Mouse (Mus musculus): ENCODE measurements around the gene Hist1h2ae.
"Not testable (repeated sequence)": the region's sequence is repeated elsewhere in the genome, so short reads cannot be mapped to it uniquely, and the experiment has no call there.

The Hist1h2ae gene

DNA sequence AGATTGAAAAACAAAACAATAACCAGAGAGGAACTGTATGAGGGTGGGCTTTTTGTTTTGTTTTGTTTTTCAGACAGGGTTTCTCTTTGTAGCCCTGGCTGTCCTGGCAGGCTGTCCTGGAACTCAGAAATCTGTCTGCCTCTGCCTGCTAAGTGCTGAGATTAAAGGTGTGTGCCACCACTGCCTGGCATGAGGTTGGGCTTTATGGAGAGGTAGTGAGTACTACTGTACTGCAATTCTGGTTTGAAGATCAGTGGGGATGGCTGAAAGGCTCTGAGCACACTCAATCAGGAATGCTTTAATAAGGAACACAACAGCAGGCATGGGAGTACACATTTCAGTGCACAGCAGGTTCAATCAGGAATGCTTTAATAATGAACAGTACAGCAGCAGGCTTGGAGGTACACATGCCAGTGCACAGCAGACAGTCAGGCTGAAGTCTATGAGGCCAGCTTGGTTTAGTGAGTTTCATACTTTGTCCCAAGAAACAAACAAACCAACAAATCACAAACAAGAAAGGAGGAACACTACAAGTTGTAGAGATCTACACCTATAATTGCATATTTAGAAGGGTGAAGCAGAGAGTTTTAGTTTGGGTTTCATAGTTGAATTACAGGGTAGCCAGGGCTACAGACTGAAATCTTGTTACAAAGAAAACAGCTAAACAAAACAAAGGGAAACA is 12.5 kb upstream of the Hist1h2ae start:
- DNase-seq = no peak

DNA sequence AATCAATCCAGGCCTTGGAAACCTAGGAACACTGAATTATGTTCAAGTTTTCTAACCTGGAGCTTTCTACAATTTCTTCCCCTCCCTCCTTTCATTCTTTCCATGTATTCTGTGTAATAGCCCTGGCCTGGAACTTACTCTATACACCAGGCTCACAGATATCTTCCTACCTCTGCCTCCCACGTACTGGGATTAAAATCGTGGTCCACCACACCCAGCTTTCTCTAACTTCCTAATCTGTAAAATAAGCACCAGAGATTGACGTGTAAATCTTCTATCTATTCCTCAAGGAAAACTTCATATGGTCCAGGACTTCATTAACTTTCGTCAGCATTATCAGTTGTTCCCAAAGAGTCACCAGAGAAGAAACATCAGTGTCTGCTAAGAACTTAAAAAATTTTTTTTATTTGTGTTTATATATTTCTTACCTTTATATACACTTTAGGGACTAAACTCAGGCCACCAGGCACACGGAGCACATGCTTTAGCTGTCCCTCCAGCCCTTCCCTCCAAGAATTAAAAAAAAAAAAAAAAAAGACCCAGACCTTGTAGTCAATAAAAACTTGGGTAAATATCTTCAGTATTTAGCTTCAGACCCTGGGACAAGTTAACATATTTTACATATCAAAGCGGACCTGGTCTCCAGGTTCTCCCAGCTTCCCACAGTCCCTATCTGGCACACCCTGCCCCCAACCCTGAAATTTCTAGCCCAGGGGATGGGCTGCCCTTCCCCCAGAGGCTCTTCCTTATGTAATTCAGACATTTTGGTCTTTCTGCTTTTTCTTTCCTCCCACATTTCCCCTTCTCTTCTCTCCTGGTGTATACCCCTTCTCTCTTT is 11.4 kb upstream of the Hist1h2ae start:
- no peak for DNase-seq

DNA sequence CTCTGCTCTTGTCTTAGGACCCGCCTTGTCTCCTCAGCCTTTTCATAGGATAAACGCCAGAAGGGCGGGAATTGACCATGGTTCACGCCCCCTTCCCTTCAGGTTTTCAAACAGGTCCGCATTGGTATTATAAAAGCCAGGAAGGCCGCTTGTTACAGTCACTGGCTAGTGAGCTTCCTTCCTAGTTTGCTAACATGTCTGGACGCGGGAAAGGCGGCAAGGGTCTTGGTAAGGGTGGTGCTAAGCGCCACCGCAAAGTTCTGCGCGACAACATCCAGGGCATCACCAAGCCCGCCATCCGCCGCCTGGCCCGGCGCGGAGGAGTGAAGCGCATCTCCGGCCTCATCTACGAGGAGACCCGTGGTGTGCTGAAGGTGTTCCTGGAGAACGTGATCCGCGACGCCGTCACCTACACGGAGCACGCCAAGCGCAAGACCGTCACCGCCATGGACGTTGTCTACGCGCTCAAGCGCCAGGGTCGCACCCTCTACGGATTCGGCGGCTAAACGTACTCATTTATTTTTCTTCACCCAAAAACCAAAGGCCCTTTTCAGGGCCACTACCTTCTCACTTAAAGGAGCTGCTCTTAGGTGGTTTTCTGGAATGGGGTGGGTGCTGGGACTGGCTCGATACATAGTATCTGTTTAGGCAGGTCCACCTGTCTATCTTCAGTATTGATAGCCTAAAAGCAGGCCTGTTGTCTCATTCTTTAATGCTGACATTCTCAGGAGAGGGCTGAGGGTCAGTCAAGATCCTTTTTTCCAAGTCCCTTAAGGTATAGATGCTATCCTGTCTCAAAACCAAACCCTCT is 10.6 kb upstream of the Hist1h2ae start, which contains the start of gene Hist1h4d:
TSS of gene Hist1h4d (plus strand) at position 191 of the 811 bp plus-strand sequence.
- peak; percentile 91 for DNase-seq

DNA sequence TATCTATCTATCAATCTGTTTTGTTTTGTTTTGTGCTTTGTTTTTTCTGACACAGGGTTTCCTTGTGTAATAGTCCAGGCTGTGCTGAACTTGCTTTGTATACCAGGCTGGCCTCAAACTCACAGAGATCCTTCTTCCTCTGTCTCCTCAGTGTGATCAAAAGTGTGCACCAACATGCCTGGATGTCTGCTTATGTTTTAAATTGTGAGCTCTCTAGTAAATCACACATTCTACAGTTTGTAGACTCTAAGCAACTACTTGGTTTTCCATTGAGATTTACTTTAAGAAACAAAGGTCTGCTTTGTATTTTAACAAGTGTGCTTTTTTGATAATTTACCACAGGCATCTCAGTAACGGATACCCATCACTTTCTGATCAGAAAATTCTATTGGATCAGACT is 6.8 kb upstream of the Hist1h2ae start:
- no peak for DNase-seq

DNA sequence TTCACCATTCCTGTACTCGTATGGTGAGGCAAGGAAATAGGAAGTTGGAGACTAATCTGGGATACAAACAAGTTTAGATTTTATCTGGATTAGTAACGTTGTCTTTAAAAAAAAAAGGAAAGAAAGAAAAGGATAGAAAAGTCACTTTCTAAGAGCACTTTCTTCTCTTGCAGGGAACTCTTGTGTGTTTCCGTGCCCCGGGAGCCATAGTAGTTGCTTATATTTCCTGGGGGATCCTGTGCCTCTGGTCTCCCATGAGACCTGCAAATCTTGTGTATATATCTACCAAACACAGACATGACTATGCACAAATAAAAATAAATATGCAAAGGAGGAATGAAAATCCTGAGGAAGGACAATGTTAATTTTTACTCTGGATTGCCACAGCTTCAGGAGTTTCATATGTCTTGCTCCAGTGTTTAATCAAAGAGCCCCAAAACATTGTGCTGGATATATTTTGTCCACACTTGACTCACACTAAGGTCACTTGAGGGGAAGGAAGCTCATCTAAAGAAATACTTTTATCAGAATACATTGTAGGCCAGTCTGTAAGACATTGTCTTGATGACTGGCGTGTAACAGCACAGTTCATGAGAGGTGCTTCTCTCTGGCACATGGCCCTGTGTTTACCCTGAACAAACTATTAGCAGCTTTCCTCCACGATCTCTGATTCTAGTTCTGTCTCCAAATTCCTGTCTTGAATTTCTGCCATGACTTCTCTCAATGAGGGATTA is 6.1 kb upstream of the Hist1h2ae start:
- no peak for DNase-seq

DNA sequence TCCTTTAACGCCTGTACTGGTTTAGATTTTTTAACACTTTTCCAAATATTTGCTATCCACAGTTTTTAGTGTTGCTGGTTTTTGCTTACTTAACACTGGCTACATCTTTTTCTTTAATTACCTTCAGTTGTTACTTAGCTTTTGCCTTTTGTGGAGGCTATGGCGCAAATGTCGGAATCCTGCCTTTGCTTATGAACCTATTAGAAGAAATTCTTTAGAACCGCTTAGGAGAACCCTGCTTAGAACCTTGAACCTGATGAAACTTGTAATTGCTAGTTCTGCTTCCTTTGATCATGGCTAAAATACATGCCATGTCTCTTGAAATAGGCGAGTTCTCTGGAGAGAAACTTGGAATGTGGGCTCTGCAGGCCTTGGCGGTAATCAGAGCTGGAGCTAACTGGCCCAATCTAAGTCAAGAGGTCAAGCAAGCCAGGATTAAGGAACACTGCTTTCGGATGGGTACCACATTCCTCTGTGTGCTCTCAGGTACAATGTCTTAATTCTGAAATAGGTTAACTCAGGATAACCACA is 5.4 kb upstream of the Hist1h2ae start:
- DNase-seq = no peak

- not testable (repeated sequence) for DNase-seq
Observed at GRCm38 (mm10) chr13:23575864-23576313, 4.9 kb upstream of the Hist1h2ae start.

DNA sequence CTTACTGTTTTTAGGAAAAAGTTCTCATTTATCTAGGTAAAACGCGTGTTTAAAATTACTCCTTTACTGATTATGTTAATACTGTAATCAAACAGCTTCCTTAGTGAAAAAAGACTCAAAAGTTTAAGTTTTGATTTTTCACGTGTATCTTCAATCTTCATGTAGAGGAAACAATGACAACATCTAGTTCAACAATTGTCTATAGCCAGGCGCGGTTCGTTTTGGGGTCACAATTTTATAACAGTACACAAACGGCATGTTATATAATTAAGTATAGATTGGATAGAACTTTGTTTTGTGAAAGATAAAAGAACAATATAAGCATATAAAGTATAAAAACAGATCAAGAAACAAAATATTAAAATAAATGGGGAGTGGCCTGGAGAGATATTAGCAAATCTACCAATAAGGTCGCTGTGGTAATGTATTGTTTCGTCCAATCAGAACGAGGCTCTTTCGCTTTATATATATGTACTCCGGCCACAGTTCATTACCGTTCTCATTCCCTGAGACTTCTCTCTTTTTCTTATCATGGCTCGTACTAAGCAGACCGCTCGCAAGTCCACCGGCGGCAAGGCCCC is 4.3 kb upstream of the Hist1h2ae start, which contains the start of gene Hist1h3d:
TSS of gene Hist1h3d (plus strand) at position 493 of the 581 bp plus-strand sequence.
- DNase-seq = no peak

DNA sequence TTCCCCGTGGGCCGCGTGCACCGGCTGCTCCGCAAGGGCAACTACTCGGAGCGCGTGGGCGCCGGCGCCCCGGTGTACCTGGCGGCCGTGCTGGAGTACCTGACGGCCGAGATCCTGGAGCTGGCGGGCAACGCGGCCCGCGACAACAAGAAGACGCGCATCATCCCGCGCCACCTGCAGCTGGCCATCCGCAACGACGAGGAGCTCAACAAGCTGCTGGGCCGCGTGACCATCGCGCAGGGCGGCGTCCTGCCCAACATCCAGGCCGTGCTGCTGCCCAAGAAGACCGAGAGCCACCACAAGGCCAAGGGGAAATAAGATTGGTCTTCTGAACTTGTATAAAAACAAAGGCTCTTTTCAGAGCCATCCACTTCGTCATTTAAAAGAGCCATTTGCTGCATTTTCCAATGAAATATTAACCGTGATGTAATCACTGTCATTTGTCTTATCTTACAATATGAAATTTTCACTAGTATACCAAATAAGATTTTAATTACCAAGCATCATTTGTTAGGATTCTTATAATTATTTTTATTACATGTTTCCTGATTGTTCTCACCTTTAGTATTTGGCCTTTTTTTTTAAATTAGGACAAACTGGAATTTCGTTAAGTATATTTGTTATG is 3.6 kb upstream of the Hist1h2ae start:
- DNase-seq = not testable (repeated sequence)

- DNase-seq = peak; percentile 61 to 64
Observed at GRCm38 (mm10) chr13:23573898-23574524, 3.0 kb upstream of the Hist1h2ae start, which contains the start of the genes Hist1h2bf and Hist1h2ad. Gene Hist1h2bf, minus strand, starts transcription at chr13:23574196. Gene Hist1h2ad, plus strand, starts transcription at chr13:23574381.

DNA sequence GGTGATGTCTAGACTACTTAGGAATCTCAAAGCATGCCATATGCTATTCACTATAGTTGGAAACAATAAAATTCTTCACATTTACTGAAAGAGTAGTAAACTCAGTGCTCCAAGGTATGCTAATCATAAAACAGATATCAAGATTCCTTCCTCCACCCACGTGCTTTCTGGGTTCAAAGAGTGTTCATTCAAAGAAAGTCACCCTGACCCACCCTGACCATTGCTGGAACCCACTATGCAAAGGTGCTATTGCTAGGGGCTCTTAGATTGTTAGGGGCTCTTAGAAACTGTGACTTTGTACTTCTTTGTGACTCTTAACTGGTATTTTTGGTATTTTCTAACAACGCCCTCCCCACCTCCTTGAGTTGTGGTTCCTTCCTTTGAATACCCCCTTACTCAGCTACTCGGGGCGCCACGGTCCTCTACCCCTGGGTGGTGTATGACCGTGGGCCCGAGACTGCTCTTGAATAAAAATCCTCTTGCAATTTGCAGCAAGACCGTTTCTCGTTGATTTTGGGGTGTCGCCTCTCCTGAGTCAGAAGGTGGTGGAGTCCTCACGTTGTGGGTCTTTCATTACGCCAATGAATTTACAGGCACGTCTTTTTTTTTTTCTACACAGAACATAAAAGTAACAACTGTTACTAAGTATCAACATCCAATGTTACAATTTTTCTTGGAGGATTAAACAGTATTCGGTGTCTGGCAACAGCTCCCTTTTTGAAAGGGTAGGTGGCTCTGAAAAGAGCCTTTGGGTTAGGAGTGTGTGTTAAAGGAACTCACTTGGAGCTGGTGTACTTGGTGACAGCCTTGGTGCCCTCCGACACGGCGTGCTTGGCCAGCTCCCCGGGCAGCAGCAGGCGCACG is 2.2 kb upstream of the Hist1h2ae start:
- not testable (repeated sequence) for DNase-seq

DNA sequence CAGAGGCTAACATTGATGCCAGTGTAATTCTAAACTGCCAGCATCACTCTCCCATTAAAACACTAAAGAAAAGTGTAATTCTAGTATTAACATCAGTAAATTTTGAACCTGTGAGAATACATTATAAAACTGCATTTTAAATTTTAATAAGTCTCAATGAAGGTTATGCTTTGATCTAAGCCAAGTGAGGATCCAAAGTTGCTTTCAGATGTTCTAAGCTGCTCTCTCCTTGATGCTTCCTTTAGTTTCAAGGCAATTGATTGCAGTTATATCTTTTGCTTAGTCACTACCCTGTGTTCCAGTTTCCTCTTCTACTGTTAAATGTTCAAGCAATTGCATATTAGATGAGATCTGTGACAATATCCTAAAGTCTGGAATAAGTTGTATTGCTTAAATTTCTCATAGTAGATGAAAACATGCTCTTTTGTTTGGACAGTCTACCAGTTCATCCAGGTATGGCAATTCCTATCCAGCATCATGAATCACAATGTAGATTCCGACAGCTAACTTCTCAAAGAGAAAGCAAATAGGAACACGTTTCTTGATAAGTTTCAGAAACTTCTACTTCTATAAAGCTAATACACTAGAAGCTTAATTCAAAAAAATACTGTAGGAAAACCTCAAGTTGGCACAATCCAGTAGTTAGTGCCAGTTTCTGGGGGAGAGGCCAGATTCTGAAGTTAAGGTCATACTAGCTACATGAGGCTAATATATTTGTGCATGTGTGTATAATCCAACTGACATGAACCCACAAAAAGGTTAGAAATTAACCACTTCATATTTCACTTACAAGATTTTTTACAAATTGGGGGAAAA is 1.4 kb upstream of the Hist1h2ae start:
- DNase-seq = no peak

GRCm38 (mm10) chr13:23571504-23572217 is 641 bp upstream of the Hist1h2ae start:
- DNase-seq = peak in 1 of 2 experiments; percentile 19

GRCm38 (mm10) chr13:23570261-23571021 is 579 bp downstream of the Hist1h2ae start:
- DNase-seq = not testable (repeated sequence)

GRCm38 (mm10) chr13:23564482-23564881 is 6.5 kb downstream of the Hist1h2ae start:
- no peak for DNase-seq

DNA sequence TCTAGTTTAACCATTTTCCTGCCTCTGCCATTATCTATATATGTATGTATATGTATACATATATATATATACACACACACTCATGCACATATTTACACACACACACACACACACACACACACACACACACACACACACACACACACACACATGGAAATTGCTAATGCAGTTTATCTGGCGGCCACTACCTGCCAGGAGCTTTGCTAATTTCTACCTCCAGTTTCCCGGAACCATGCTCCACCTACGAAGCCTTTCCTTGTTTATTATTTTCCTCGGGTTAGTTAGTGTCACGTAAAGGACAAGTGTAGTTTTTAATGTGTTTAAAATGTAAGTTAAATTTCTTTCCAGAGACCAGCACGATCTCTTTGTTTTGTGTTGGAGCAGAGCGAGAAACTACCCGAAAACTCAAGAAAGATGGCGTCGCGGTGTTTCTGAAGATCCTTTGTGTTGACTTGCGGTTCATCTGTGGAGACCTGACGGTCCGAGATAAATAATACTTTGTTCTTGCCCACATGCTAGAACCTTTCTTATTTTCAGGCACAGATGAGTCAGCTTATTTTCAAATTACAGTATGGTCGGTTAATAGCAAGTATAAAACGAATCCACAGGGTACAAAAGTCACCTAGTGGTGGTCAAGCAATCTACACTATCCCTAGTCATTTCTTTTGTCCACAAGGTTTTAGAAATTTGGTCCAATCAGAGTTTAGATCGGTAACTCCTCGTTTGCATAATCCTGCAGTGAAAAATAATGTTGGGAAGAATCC is 8.1 kb downstream of the Hist1h2ae start:
- peak in 1 of 2 experiments; percentile 44 for DNase-seq

Data from cerebellum, adult 18-20 months (tissue).